Mouse (Mus musculus): Measurements from ENCODE around the gene Slc30a7.

DNA sequence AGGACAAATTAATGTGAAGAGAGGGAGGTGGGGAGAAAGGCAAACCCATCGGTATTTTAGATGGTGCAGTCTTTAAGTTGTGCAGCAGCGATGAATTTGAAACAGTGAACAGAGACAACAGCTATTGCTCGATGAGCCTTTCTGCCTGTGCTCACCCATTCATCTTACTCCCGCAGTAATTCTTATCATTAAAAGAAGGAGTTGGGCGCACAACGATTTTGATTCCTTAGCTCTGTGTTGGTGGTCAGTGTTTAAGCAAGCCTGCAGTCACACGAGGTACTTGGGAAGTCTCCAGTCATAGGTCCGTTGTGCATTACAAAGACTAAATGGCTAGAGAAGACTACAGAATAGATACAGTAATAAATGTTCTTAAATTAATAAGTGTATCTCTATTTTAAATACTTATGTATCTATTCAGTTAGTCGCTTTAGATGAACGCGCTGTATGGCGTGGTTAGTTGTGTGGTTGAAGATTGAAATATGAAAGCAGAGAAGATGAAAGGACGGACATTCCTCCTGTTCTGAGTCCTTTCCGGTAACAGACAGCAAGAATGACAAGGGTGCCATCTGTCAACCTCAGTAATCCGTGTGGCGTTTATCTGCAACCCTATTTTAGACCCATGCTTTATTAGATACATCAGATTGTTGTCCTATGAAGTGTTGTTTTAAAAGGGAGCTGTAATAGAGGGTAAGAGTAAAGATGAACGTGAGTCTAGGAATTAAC, 2.6 kb upstream of the Slc30a7 start:
- TF ChIP-seq POLR2A (IDR thresholded peaks at IDR 0.05; ENCODE audit: control insufficient read depth, low read depth, low read length) = no peak
- no peak for TF ChIP-seq CTCF (IDR thresholded peaks at IDR 0.05; ENCODE audit: control insufficient read depth, insufficient read depth, insufficient replicate concordance, low read depth, low read length)
